16 mouse cellular contexts compared by ENCODE assay signal in genomic region chr5:3267021-3267420, GRCm38 (mm10).
"Had no signal": no experiment of that assay in that cellular context is flagged by ENCODE, and none has a peak within 500 bp of the region (broad histone marks: within the 10 kb centered on the region; RNA-seq: fewer than 3 reads in every experiment).

No protein-coding gene starts in this region.

- H3K9me3 ChIP-seq: neural tube, embryonic 13.5 days; neural tube, embryonic 15.5 days; stomach, embryonic 15.5 days had no signal

- H3K36me3 ChIP-seq: neural tube, embryonic 13.5 days; neural tube, embryonic 15.5 days; stomach, embryonic 15.5 days had no signal

- H3K27ac ChIP-seq: neural tube, embryonic 13.5 days; neural tube, embryonic 15.5 days; stomach, embryonic 15.5 days; stomach, postnatal 0 days had no signal

- H3K4me1 ChIP-seq: neural tube, embryonic 13.5 days; neural tube, embryonic 15.5 days; stomach, embryonic 15.5 days had no signal

- H3K4me3 ChIP-seq: neural tube, embryonic 13.5 days; neural tube, embryonic 15.5 days; stomach, embryonic 15.5 days had no signal

- H3K27me3 ChIP-seq: neural tube, embryonic 13.5 days; neural tube, embryonic 15.5 days; stomach, embryonic 15.5 days had no signal

- DNase-seq: retina, postnatal 1 day; right cerebral cortex, adult 18-20 months; right cerebral cortex, postnatal 14 days; right cerebral cortex, postnatal 25 days; right cerebral cortex, postnatal 4 days; spleen, adult 18-20 months; thymus, adult 18-20 months; thymus, adult 2 months; thymus, postnatal 14 days; thymus, postnatal 25 days; thymus, postnatal 36 days; thymus, postnatal 4 days had no signal

- H3K9ac ChIP-seq: neural tube, embryonic 13.5 days; neural tube, embryonic 15.5 days; stomach, embryonic 15.5 days had no signal

- H3K4me2 ChIP-seq: neural tube, embryonic 13.5 days; neural tube, embryonic 15.5 days; stomach, embryonic 15.5 days had no signal
